Mouse (Mus musculus) E14TG2a.4 (cell line): ENCODE measurements around the gene Sept9.

ENCODE experiments used
- CTCF ChIP-seq: conservative IDR thresholded peaks from 2 replicates; pipeline ENCODE4 v1.5.1; 2014; ENCODE audit warnings: low read length
- NANOG ChIP-seq: IDR thresholded peaks from 2 replicates; pipeline ENCODE4 v1.6.1; 2014; ENCODE audit warnings: borderline replicate concordance, low read length, mixed read lengths
- POU5F1 ChIP-seq: IDR thresholded peaks from 2 replicates; pipeline ENCODE4 v1.6.1; 2014; ENCODE audit warnings: low read length, borderline replicate concordance

GRCm38 (mm10) chr11:117397755-117398154 is 198.3 kb downstream of the Sept9 start:
- TF ChIP-seq CTCF (0 out of 2 replicates have a peak, but pooled peaks have one; percentile 17), POU5F1 (no peak), NANOG (no peak)
